Mouse (Mus musculus): ENCODE measurements around the gene Batf. TPM values are rescaled to one million over a fixed set of nuclear protein-coding genes. Genes with fewer than 3 reads are reported as not detected.

The Batf gene
- polyA plus RNA-seq (2016; fragmentation: Nextera tagmentation; extraction: Ambion mirVana) = 2.4 and 2.6 TPM in 2 replicates

GRCm38 (mm10) chr12:85686466-85687216 lies at the start of gene Batf:
TSS of gene Batf (plus strand) at chr12:85686669.
- H3K4me1 ChIP-seq = peaks cover 13% of the 10 kb centered on the region
- H3K4me3 ChIP-seq = peak within 1 kb of the TSS; percentile 44
- H3K9me3 ChIP-seq = no peaks in the 10 kb centered on the region
- H3K36me3 ChIP-seq (replicated peaks) = no peaks in the 10 kb centered on the region
- 32% methylated on average over 22 of the region's 22 CpGs for WGBS
- 0 out of 2 replicates have a peak, but pooled peaks cover 15% of the 10 kb centered on the region for H3K27me3 ChIP-seq (replicated peaks; ENCODE audit: low read depth, poor library complexity, severe bottlenecking)
- H3K27ac ChIP-seq (replicated peaks) = peak within 1 kb of the TSS; percentile 57
- DNase-seq (ENCODE audit: low spot score) = peak; percentile 26

GRCm38 (mm10) chr12:85637932-85638331 lies 48.5 kb upstream of the Batf start:
- no peak for DNase-seq (ENCODE audit: low spot score)
- WGBS = 71% methylated on average over 9 of the region's 9 CpGs
- H3K27me3 ChIP-seq (replicated peaks; ENCODE audit: low read depth, poor library complexity, severe bottlenecking) = no peaks in the 10 kb centered on the region
- peaks cover 16% of the 10 kb centered on the region; the same call in 1 of the 2 replicates for H3K36me3 ChIP-seq (replicated peaks)
- H3K9me3 ChIP-seq = no peaks in the 10 kb centered on the region
- H3K27ac ChIP-seq (replicated peaks) = no peak overlapping the region; the same call in 1 of the 2 replicates
- no peak overlapping the region for H3K4me3 ChIP-seq
- peaks cover 34% of the 10 kb centered on the region for H3K4me1 ChIP-seq

GRCm38 (mm10) chr12:85638541-85639325 lies 47.7 kb upstream of the Batf start:
- no peak overlapping the region for H3K4me3 ChIP-seq
- no peak for DNase-seq (ENCODE audit: low spot score)
- WGBS = 77% methylated on average over 20 of the region's 20 CpGs
- H3K36me3 ChIP-seq (replicated peaks) = peaks cover 13% of the 10 kb centered on the region; the same call in 1 of the 2 replicates
- no peaks in the 10 kb centered on the region for H3K9me3 ChIP-seq
- H3K27ac ChIP-seq (replicated peaks) = 0 out of 2 replicates have a peak overlapping the region, but pooled peaks have one; percentile 7
- H3K4me1 ChIP-seq = peaks cover 39% of the 10 kb centered on the region
- H3K27me3 ChIP-seq (replicated peaks; ENCODE audit: low read depth, poor library complexity, severe bottlenecking) = no peaks in the 10 kb centered on the region

GRCm38 (mm10) chr12:85639326-85640008 lies 47.0 kb upstream of the Batf start:
- no peaks in the 10 kb centered on the region for H3K9me3 ChIP-seq
- H3K27me3 ChIP-seq (replicated peaks; ENCODE audit: low read depth, poor library complexity, severe bottlenecking) = no peaks in the 10 kb centered on the region
- peaks cover 7% of the 10 kb centered on the region; the same call in 1 of the 2 replicates for H3K36me3 ChIP-seq (replicated peaks)
- no peak for DNase-seq (ENCODE audit: low spot score)
- H3K27ac ChIP-seq (replicated peaks) = no peak overlapping the region
- no peak overlapping the region for H3K4me3 ChIP-seq
- 88% methylated on average over 12 of the region's 12 CpGs for WGBS
- H3K4me1 ChIP-seq = peaks cover 46% of the 10 kb centered on the region

- DNase-seq (ENCODE audit: low spot score) = no peak
- 83% methylated on average over 10 of the region's 10 CpGs for WGBS
- Histone ChIP-seq H3K27me3 (replicated peaks; ENCODE audit: low read depth, poor library complexity, severe bottlenecking) (no peaks in the 10 kb centered on the region), H3K36me3 (replicated peaks) (peaks cover 7% of the 10 kb centered on the region; the same call in 1 of the 2 replicates), H3K27ac (replicated peaks) (peak overlapping the region; percentile 30; the same call in 1 of the 2 replicates), H3K4me1 (peaks cover 46% of the 10 kb centered on the region), H3K4me3 (no peak overlapping the region), H3K9me3 (no peaks in the 10 kb centered on the region)
Measured at GRCm38 (mm10) chr12:85640852-85641563, 45.5 kb upstream of the Batf start.

GRCm38 (mm10) chr12:85641564-85641931 lies 44.9 kb upstream of the Batf start:
- 62% methylated on average over 4 of the region's 4 CpGs for WGBS
- Histone ChIP-seq H3K4me1 (peaks cover 46% of the 10 kb centered on the region), H3K27ac (replicated peaks) (peak overlapping the region; percentile 30), H3K27me3 (replicated peaks; ENCODE audit: low read depth, poor library complexity, severe bottlenecking) (no peaks in the 10 kb centered on the region), H3K9me3 (no peaks in the 10 kb centered on the region), H3K36me3 (replicated peaks) (peaks cover 7% of the 10 kb centered on the region; the same call in 1 of the 2 replicates), H3K4me3 (no peak overlapping the region)
- DNase-seq (ENCODE audit: low spot score) = no peak

- Histone ChIP-seq H3K4me3 (no peak overlapping the region), H3K9me3 (no peaks in the 10 kb centered on the region), H3K36me3 (replicated peaks) (peaks cover 5% of the 10 kb centered on the region; the same call in 1 of the 2 replicates), H3K4me1 (peaks cover 32% of the 10 kb centered on the region), H3K27ac (replicated peaks) (no peak overlapping the region; the same call in 1 of the 2 replicates), H3K27me3 (replicated peaks; ENCODE audit: low read depth, poor library complexity, severe bottlenecking) (no peaks in the 10 kb centered on the region)
- 70% methylated on average over 5 of the region's 5 CpGs for WGBS
- DNase-seq (ENCODE audit: low spot score) = no peak
Measured at GRCm38 (mm10) chr12:85643735-85644134, 42.7 kb upstream of the Batf start.

GRCm38 (mm10) chr12:85645664-85646063 lies 40.8 kb upstream of the Batf start:
- Histone ChIP-seq H3K27ac (replicated peaks) (no peak overlapping the region), H3K9me3 (0 out of 2 replicates have a peak, but pooled peaks cover 2% of the 10 kb centered on the region), H3K4me3 (no peak overlapping the region), H3K4me1 (peaks cover 27% of the 10 kb centered on the region), H3K27me3 (replicated peaks; ENCODE audit: low read depth, poor library complexity, severe bottlenecking) (no peaks in the 10 kb centered on the region), H3K36me3 (replicated peaks) (no peaks in the 10 kb centered on the region)
- DNase-seq (ENCODE audit: low spot score) = no peak
- WGBS = 92% methylated on average over 4 of the region's 4 CpGs

GRCm38 (mm10) chr12:85647346-85647745 lies 39.1 kb upstream of the Batf start:
- peaks cover 17% of the 10 kb centered on the region for H3K4me1 ChIP-seq
- no peaks in the 10 kb centered on the region for H3K27me3 ChIP-seq (replicated peaks; ENCODE audit: low read depth, poor library complexity, severe bottlenecking)
- no peak for DNase-seq (ENCODE audit: low spot score)
- 0 out of 2 replicates have a peak, but pooled peaks cover 2% of the 10 kb centered on the region for H3K9me3 ChIP-seq
- no peak overlapping the region for H3K27ac ChIP-seq (replicated peaks)
- H3K4me3 ChIP-seq = no peak overlapping the region
- WGBS = 43% methylated on average over 10 of the region's 10 CpGs
- no peaks in the 10 kb centered on the region for H3K36me3 ChIP-seq (replicated peaks)

- Histone ChIP-seq H3K4me3 (no peak overlapping the region), H3K9me3 (0 out of 2 replicates have a peak, but pooled peaks cover 2% of the 10 kb centered on the region), H3K27me3 (replicated peaks; ENCODE audit: low read depth, poor library complexity, severe bottlenecking) (no peaks in the 10 kb centered on the region), H3K27ac (replicated peaks) (no peak overlapping the region), H3K36me3 (replicated peaks) (no peaks in the 10 kb centered on the region), H3K4me1 (peaks cover 11% of the 10 kb centered on the region)
- WGBS = 95% methylated on average over 1 of the region's 1 CpGs
- no peak for DNase-seq (ENCODE audit: low spot score)
Measured at GRCm38 (mm10) chr12:85647955-85648354, 38.5 kb upstream of the Batf start.

GRCm38 (mm10) chr12:85659319-85659718 lies 27.1 kb upstream of the Batf start:
- H3K9me3 ChIP-seq = no peaks in the 10 kb centered on the region
- no peak overlapping the region for H3K4me3 ChIP-seq
- no peaks in the 10 kb centered on the region for H3K27me3 ChIP-seq (replicated peaks; ENCODE audit: low read depth, poor library complexity, severe bottlenecking)
- DNase-seq (ENCODE audit: low spot score) = no peak
- no peak overlapping the region for H3K27ac ChIP-seq (replicated peaks)
- WGBS = 68% methylated on average over 2 of the region's 2 CpGs
- H3K4me1 ChIP-seq = no peaks in the 10 kb centered on the region
- no peaks in the 10 kb centered on the region for H3K36me3 ChIP-seq (replicated peaks)

All from embryonic facial prominence, embryonic 10.5 days (tissue).